Mouse (Mus musculus): ENCODE data around the gene Defb35.
"Not testable (repeated sequence)": the region's sequence is repeated elsewhere in the genome, so short reads cannot be mapped to it uniquely, and the experiment has no call there.

Defb35 gene

DNA sequence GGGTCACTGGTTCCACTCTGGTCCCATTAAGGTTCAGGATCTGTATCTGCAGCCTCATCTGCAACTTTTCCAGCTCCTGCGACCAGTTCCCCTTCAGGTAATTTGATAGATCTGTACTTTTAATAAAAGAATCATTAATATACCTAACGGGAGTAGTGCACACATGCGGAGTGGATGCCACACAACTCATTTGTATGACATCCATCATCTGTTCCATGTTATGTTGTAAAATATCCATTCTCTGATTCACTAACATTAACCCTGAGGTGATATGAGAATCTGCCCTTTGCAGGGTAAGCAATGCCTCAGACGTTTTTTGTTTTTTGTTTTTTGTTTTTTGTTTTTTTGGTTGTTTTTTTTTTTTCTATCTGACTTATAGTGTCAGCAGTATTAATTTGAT lies at the start of gene Defb35:
Gene Defb35, plus strand, starts transcription at position 301 of the 400 bp plus-strand sequence.
- not testable (repeated sequence) for DNase-seq

DNA sequence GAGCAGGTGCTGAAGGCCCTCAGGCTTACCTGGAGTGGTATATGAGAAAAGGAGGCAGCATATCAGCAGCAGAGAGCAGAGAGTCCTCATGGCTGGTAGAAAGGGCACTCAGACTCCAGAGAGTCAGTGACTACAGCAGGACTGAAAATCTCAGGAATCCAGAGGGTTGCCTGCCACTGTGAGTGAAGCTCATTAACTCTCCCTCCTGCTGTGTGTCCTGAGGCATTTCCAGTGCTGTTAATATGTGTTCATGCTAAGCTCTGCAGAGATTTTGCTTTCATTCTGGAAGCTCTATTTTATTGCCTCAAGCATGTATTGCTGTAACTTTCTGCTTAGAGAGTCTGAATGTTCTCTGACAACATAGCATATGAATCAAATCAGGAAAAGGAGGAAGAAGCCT lies 31.9 kb upstream of the Defb35 start, which contains the start of gene Defb11:
Gene Defb11, minus strand, starts transcription at position 123 of the 400 bp plus-strand sequence.
- not testable (repeated sequence) for DNase-seq

DNA sequence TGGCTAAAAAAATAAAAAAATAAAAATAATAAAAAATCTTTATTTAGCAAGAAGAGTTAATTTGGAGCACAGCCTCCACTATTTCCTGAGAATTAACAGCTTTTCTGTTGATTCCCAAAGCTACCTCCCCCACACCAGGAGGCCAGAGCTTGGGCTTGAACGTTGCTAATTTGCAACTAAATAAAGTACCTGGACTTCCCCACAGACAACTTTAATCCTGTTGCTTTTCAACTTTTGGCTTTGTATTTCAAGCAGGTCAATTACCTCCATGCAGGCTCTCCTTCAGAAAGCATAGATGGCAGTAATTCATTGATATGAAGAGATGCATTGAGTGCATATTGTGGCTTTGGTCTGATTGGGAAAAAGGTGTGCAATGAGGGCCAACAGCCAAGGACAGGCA lies 26.2 kb upstream of the Defb35 start:
- DNase-seq = no peak

DNA sequence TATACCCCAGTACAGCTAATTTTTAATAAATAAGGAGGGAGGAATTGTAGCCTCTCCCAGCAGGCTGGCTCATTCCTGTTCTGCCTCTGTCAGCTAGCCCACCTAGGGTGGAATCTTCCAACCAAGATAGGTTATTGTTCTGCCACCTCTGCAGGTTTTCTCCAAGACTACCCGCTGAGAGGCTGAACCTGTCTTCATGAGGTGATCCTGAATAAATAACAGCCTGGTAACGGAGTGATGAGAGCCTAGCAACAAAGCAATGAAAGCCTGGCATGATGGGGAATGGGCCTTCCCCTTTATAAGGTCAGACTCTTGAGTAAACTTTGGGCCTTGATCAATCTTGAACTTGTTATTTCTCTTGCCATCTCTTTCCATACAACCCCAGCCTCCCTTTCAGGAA lies 25.6 kb upstream of the Defb35 start:
- no peak for DNase-seq

DNA sequence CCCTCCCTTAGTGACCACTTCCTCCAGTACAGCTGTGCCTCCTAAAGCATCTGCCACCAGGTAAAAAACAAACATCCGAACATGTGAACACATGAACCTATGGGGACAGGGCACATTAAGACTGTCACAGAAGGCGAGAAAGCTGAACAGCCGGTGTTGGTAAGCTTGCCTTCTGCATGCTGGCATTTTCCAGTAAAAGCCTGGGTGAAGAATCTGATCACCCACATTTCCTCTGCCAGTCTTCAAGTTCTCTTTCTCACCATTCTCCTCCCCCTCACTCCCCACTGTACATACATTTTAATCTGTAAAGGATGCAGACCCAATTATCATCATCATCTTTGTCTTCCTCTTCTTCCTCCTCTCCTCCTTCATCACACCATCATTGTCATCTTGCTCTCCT lies 22.5 kb upstream of the Defb35 start:
- no peak for DNase-seq

DNA sequence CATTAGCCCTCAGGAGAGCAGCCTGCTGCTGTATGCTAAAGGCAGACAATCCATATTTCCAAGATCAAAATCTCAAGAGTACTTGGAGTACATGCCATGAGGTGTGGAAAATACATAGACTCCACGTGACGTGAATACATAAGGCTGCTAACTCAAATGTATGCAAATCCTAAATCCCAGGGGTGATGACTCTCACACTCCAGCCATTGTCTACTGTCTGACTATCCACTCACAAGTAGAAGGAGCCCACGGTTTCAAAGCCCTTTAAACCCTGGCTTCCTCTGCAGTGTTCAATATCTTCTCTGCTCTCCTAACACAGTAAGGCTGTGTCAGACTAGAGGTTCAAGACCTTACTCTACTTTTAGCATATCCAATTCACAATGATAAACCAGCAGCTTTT lies 7.4 kb upstream of the Defb35 start:
- not testable (repeated sequence) for DNase-seq

DNA sequence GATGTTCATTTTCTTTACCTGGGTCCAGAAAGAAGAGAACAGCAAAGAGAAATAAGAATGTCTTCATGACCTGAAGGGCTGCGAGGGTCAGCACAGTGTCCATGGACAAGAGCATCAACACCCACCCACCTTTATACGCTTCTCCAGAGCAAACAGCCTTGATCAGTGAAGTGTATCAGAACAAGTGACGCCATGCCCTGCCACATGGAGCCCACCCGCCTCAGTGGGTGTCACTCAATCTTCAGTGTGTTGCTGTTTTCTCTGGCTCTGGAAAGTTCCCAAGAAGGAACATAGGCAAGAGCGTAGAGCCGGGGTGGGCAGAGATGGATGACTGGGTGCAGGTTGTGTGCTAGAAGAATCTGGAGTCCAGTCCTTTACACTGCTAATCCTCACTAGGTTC lies 5.5 kb upstream of the Defb35 start, which contains the start of gene Defb15:
Gene Defb15, minus strand, starts transcription at position 101 of the 400 bp plus-strand sequence.
- DNase-seq = no peak

DNA sequence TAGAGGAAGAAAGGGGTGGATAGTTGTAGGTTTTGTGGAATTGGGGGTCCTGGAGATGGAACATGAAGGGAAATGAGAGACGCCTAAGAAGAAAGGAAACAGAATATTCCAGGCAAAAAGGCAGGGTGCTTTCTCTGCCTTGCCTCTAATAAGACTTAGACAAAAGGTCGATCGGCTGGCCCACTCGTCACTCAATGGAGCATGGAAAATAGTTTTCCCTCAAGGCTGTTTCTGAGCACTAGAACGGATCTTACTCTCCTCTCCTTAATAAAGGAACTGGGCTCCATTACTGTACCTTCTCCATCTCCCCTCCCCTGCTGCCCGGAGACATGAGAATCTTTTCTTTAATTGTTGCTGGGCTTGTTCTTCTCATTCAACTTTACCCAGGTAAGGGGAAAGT lies 8.3 kb downstream of the Defb35 start, which contains the start of gene Defb13:
Gene Defb13, plus strand, starts transcription at position 301 of the 400 bp plus-strand sequence.
- no peak for DNase-seq

DNA sequence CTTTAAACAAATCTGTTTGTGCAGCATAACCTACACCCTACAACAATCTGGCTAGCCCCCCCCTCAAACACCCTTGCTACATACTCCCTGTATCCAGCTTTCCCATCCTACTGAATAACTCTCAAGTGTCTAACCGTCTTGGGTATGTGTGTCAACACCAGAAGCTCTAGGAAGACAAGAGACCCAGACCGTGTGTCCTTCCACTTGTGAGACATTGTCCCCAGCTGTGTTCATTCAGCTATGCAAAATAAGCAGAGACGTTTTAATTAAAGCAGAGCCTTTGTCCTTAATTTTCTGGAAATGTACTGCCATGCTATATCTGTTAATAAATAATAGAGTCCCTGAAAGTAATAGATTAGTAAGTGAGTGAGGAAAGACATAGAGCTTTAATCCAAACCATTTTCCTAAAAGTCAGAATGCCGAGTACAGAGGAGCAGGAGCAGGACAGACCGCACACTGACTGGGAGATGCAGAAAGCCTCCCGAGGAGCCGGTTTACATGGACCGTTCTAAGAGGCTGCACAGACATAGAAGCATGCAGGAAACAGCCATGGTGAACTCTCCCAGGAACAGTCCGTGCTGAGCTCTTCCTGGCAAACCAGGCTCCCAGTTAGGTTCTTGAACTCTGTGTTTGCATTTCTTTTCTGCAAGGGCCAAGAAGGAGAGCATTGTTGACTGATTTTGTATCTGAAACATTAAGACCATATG lies 9.3 kb downstream of the Defb35 start:
- no peak for DNase-seq

DNA sequence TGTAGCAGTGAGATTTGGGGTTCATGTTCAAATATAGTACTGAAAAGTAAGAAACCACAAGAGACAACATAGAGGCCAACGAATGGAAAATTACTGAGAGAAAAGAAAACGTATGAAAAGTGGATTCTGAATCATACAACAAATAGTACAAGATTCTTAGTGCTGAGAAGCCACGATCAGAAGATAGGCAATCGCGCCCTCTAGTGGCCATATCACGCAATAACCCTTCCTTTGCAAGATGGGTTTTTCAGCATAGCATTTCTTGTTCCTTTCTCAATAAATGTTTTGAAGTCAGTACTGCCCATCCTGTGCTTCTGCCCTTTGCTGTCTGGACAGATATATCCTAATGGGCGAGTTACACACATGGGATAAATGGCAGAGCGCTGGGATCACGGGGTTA lies 17.2 kb downstream of the Defb35 start:
- DNase-seq = peak in 1 of 2 experiments; percentile 3

DNA sequence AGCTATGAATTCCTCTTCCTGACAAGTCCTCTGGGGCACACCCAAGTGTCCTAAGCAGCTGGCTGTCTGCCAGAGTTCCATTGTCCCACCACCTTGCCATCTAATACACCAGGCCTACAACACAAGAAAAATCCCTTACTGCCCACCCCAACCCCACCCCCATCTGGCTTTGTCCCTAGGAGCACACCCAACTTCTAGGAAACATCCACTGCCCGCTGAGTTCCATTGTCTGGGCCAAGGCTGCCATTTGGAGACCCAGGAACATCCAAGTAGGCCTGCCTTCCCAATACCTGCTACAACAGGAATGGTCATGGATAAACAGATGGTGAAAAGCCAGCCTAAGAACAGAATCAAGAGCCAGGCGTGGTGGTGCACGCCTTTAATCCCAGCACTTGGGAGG lies 18.2 kb downstream of the Defb35 start:
- no peak for DNase-seq

DNA sequence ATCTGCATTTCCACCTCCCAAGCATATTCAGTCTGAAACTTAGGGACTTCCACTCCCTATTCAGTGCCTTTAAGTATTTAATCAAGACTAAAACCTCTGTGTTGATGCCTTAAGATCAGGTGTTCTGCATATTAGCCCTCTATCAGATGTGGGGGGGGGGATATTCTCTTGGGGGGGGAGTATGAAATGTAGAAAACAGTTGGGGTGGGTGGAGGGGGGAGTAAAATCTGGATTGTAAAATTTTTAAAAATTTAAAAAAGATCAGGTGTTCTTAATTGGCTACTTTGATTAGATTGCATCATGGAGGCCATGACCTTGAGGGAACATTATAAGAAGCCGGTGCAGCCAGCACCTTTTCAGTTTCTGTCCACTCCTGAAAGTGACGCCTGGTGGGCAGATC lies 20.3 kb downstream of the Defb35 start, which contains the start of gene Fam90a1a:
Gene Fam90a1a, plus strand, starts transcription at position 301 of the 400 bp plus-strand sequence.
- no peak for DNase-seq

DNA sequence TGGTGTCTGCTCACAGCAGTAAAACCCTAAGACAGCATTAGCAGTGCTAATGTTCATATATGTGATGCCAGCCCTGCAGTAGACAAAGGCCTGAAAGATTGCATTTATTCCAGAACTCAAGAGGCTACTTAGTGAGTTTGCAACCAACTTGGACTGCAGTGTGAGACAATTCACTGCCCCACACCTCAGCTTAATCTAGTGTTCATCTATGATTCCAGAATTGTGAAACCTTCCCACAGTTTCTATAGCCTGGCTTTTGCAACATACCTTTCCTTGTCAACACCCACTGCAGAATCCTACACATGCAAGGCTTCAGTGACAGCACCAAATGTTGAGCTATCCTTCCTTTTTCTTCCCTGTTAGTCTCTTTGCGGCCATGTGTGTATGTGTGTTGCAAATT lies 28.5 kb downstream of the Defb35 start:
- no peak for DNase-seq

DNA sequence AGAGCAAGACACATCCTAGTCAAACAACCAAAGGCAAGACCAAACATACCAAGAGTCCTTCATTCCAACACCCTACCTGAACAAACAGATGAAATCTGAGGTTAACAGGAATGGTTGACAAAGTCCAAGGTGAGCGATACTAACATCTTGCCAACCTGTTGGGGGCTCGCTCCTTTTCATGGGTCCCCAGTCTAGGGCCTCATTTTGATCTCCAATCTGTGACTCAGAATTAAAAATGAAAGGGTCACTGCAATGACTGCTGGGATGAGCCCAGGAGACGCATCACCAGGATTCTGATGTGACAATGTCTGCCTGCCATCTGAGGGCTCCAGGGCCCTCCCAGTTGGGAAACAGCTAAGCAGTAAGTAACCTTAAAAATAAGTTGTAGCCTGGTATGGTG lies 31.3 kb downstream of the Defb35 start, which contains the start of gene Ccdc70:
Gene Ccdc70, plus strand, starts transcription at position 301 of the 400 bp plus-strand sequence.
- no peak for DNase-seq

DNA sequence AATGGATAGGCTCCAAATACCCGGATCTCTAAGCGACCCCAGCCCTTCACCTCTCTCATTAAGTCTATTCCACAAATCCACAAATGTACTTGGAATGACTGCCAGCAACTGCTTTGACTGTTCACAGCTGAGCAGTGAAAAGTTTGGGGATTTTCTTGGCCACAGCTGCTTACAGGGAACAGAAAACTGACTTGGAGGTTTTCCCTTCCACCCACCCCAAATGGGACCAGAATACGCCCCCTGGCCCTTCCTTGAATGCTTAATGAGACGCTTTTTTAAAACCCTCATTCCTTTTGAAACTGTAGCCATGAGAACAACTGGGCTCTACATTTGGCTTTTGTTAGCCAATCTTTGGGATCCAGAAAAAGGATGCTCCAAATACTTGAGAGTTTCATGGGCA lies 40.0 kb downstream of the Defb35 start:
- DNase-seq = no peak

DNA sequence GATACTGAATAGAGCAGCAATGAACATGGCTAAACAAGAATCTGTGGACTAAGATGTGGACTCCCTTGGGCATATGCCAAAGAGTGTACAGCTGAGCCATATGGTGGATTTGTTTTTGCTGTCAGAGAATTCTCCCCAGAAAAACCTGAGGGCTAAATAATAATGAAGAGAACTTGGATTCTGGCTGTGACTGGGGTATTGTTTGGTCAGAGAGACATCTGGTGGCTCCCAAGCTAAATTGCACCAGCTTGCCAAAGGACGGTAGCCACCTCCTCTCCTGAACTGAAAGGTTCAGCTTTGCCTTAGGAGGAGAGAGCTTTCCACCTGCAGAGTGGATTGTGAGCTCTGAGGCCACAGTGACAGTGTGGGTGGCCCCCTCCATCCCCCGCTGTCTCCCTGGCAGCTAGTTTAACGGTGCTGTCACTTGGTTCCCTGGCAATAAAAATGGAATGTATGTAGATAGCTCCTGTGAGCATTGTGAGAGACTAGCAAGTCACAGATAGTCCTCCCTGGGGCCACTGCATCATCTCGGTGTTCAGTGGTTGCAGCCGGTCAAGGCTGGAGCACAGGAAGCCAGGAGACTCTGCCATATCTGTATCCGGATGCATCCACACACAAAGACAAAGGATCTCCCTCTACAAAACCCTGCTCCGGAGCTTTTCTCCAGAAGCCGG lies 43.6 kb downstream of the Defb35 start:
- no peak for DNase-seq

All from spleen, adult 18-20 months (tissue).